Mouse (Mus musculus) erythroblast, embryonic 14.5 days (primary cell): ENCODE results near the gene Gimap8.

Experiments used
- GATA1 ChIP-seq: IDR thresholded peaks from 2 replicates; pipeline ENCODE4 v1.6.1; 2012; ENCODE audit warnings: low read length, inconsistent platforms, mixed read lengths
- TAL1 ChIP-seq: IDR thresholded peaks from 3 replicates; pipeline ENCODE4 v1.6.1; 2012; ENCODE audit warnings: low read length, inconsistent platforms, mixed read lengths

DNA sequence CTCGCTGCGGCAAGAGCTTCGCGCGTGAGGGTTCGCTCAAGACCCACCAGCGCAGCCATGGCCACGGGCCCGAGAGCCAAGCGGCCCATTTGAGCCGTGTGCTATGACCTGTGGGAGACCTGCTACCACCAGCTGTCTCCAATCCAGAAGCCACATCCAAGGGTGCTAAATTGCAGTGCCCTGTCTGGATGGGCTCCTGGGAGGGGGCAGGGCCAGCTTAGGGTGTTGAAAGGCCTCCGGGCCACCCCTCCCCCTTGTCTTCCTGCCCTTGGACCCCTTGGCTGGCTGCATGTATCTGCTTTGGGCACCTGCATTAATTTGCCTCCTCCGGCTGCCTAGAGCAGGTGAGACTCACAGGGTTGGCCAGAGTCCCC lies 17.4 kb upstream of the Gimap8 start:
- no peak for TF ChIP-seq GATA1
- TF ChIP-seq TAL1, result no peak
